Mouse (Mus musculus) heart, adult 2 months (tissue): ENCODE results near the gene Gstcd. TPM values are rescaled to one million over a fixed set of nuclear protein-coding genes. Genes with fewer than 3 reads are reported as not detected.

Source experiments
- DNase-seq, 2 experiments: peaks; one replicate each; pipeline ENCODE4 v3.0.0; 2021
- H3K27ac ChIP-seq: fragments of 200-600 bp; 2 replicates; pipeline ENCODE4 v1.8.1; 2022
- H3K27me3 ChIP-seq: fragments of 200-500 bp; 2 replicates; pipeline ENCODE4 v1.6.1; 2012; ENCODE audit warnings: mild to moderate bottlenecking, low read length, inconsistent platforms, mixed read lengths; ENCODE audit not compliant: control insufficient read depth, insufficient read depth
- H3K36me3 ChIP-seq: fragments of 200-500 bp; 2 replicates; pipeline ENCODE4 v1.6.1; 2012; ENCODE audit warnings: low read length, inconsistent platforms; ENCODE audit not compliant: control insufficient read depth, insufficient read depth
- H3K4me1 ChIP-seq: fragments of 200-500 bp; 2 replicates; pipeline ENCODE4 v1.6.1; 2011; ENCODE audit warnings: low read length; ENCODE audit not compliant: control insufficient read depth, insufficient read depth
- H3K4me3 ChIP-seq: fragments of 200-600 bp; 2 replicates; pipeline ENCODE4 v1.8.1; 2022
- H3K79me2 ChIP-seq: fragments of 200-500 bp; replicated peaks from 2 replicates; pipeline ENCODE4 v1.6.1; 2012; ENCODE audit warnings: mild to moderate bottlenecking, inconsistent platforms, low read length, moderate library complexity, mixed read lengths; ENCODE audit not compliant: control insufficient read depth, insufficient read depth
- H3K9ac ChIP-seq: fragments of 200-500 bp; 2 replicates; pipeline ENCODE4 v1.6.1; 2012; ENCODE audit warnings: low read depth, mild to moderate bottlenecking, control low read depth, inconsistent platforms, low read length, mixed read lengths
- CTCF ChIP-seq: fragments of 200-600 bp; IDR thresholded peaks from 2 replicates; pipeline ENCODE4 v1.8.1; 2022; ENCODE audit warnings: antibody characterized with exemption, mild to moderate bottlenecking, moderate library complexity
- EP300 ChIP-seq: fragments of 200-500 bp; IDR thresholded peaks from 2 replicates; pipeline ENCODE4 v1.6.1; 2011; ENCODE audit warnings: low read depth, low read length, control low read depth; ENCODE audit not compliant: insufficient read depth
- POLR2A ChIP-seq: fragments of 200-500 bp; IDR thresholded peaks from 2 replicates; pipeline ENCODE4 v1.6.1; 2011; ENCODE audit warnings: mild to moderate bottlenecking, low read depth, low read length, control low read depth; ENCODE audit not compliant: insufficient read depth
- WGBS: fragments of 180-500 bp; shearing (Covaris S2); methylation state at CpG from one replicate; pipeline ENCODE4 v1.1.7; 2018; 5-methylcytosine and 5-hydroxymethylcytosine counted together
- intact Hi-C: fragments of 180-260 bp; cut with DNase I; formaldehyde crosslinking; loops from one replicate; pipeline ENCODE4 v1.15.1; 2025
- long read RNA-seq: library from polyadenylated mRNA; stranded (forward); transcript quantifications from one replicate; pipeline ENCODE4 v2.0.0, GENCODE M21; 2021
- polyA plus RNA-seq: library from polyadenylated mRNA; depleted of rRNA; stranded (reverse); fragments of >200 nt; gene quantifications from 2 replicates; pipeline ENCODE4 v1.2.3, GENCODE M21; 2012; rRNA removed
- total RNA-seq, 2 experiments: library from RNA; stranded (reverse); gene quantifications; 2 replicates each; pipeline ENCODE4 v1.2.3; 2021

Gene Gstcd
- total RNA-seq (1 to 10 TPM; 2.6 to 2.9 TPM), polyA plus RNA-seq (0.72 and 1.4 TPM in 2 replicates)
- long read RNA-seq = 0 reads

DNA sequence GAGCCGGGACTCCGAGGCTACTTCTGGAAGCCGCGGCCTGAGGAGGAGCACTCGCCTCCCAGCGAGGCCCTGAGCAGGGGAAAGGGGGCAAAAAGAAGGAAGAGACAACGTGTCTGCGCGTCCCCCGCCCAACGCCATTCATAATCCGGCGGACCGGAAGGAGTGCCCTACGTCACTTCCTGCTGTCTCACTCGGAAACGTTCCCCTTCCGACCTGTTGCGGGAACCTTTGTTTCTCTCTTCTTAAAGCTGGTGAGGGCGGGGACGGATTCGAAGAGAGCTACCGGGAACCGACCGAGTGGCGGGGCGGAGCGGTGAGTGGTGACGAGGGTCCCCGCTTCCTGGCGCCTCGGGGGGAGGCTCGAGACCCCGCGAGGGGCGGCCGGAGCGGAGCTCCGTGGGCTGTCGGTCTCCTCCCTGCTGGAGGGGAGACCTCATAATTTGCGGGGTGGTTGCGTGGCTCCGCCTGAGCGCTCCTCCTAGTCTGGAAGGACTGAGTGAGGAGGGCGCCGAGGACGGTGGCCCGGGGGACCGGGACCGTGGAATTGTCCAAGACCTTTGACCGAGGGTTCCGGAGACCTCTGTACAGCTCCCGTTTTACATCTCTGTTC, at the start of gene Gstcd, which contains the start of gene Ints12:
TSS of gene Gstcd (minus strand) at position 370 of the 610 bp plus-strand sequence.
TSS of gene Ints12 (plus strand) at position 177 of the 610 bp plus-strand sequence.
- Histone ChIP-seq H3K9ac (peak within 1 kb of the TSS; percentile 80), H3K79me2 (peaks cover 1% of the 10 kb centered on the region; the same call in 1 of the 2 replicates), H3K4me3 (peak within 1 kb of the TSS; percentile 62), H3K27me3 (no peaks in the 10 kb centered on the region), H3K27ac (peak within 1 kb of the TSS; percentile 95), H3K36me3 (peaks cover 2% of the 10 kb centered on the region), H3K4me1 (no peaks in the 10 kb centered on the region; the same call in none of the 2 replicates)
- under 1% methylated on average over 53 of the region's 53 CpGs for WGBS
- DNase-seq = peak; percentile 91
- TF ChIP-seq EP300 = peak; percentile 70; the same call in 1 of the 2 replicates
- peak; percentile 3; the same call in 1 of the 2 replicates for TF ChIP-seq CTCF
- peak; percentile 72 for TF ChIP-seq POLR2A
- intact Hi-C loops = loop anchor here (2.0 to 5.0 kb wide), 3 partner anchors 219 to 409 kb away; partner anchors contain the start of genes Aimp1, Ppa2 and Tbck

DNA sequence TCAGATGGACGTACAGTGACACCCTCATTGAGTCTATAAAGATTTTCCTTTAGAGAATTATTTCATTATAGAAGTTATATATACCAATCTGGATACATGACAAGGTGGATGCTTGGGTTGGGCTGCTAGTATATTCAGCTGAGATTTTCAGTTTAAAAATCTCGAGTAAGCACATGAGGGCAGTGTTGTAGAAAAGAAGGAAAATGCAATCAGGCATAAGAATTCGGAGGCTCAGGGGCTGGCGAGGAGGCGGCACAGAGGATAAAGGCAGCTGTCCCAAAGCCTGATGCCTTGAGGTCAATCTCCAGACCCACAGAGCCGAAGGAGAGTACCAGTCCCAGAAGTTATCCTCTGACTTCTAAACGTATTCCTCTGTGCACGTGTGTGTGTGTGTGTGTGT, 40.8 kb upstream of the Gstcd start:
- H3K27me3 ChIP-seq = no peaks in the 10 kb centered on the region
- DNase-seq = no peak
- H3K36me3 ChIP-seq = no peaks in the 10 kb centered on the region
- H3K79me2 ChIP-seq = no peaks in the 10 kb centered on the region
- TF ChIP-seq CTCF = no peak
- no peak for TF ChIP-seq EP300
- H3K4me1 ChIP-seq = no peaks in the 10 kb centered on the region
- intact Hi-C loops = no loop called here
- WGBS = 68% methylated on average over 8 of the region's 8 CpGs
- no peak overlapping the region for H3K27ac ChIP-seq
- no peak overlapping the region for H3K9ac ChIP-seq
- no peak overlapping the region for H3K4me3 ChIP-seq

DNA sequence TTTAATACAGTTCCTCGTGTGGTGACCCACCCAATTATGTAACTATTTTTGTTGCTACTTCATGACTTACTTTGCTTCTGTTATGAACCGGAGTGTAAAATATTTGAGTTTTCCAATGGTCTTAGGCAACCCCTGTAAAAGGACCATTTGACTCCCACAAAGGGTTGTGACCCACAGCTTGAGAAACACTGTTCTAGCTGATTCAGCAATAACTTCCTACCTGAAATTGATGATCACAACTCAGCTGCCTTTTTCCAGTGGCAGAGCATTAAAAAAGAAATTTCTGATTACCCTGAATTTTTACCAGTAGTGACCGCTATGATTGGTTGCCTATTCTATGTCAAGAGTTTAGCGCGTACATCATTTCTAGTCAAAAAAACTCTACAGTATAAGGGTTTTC, 39.5 kb upstream of the Gstcd start:
- Histone ChIP-seq H3K4me3 (no peak overlapping the region), H3K36me3 (no peaks in the 10 kb centered on the region), H3K27me3 (no peaks in the 10 kb centered on the region), H3K79me2 (no peaks in the 10 kb centered on the region), H3K4me1 (no peaks in the 10 kb centered on the region), H3K27ac (no peak overlapping the region), H3K9ac (no peak overlapping the region)
- intact Hi-C loops = no loop called here
- 94% methylated on average over 5 of the region's 5 CpGs for WGBS
- TF ChIP-seq CTCF = no peak
- TF ChIP-seq POLR2A = no peak
- TF ChIP-seq EP300 = no peak
- DNase-seq = no peak

DNA sequence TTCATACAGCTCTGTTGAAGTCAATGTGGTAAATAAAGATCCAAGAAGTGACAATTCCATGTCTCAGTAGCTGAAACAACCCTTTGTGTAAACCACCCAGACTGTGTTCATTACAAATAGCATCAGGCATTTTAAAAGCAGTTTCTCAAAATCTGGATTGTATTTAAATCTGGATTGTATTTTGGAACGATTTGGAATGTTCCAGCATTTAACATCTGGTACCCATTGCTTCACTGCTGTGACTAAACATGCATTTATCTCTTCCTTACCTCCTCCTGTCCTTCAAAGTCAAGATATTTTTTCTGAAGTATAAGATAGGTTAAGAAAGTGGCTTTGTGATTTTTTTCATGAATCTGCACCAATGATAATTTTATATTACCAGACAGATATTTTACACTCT, 21.4 kb upstream of the Gstcd start:
- H3K79me2 ChIP-seq = no peaks in the 10 kb centered on the region
- no peak overlapping the region for H3K9ac ChIP-seq
- H3K27me3 ChIP-seq = no peaks in the 10 kb centered on the region
- no peak overlapping the region for H3K27ac ChIP-seq
- H3K4me1 ChIP-seq = no peaks in the 10 kb centered on the region
- TF ChIP-seq EP300 (no peak), CTCF (no peak), POLR2A (no peak)
- H3K36me3 ChIP-seq = no peaks in the 10 kb centered on the region
- DNase-seq = no peak
- intact Hi-C loops = no loop called here
- no peak overlapping the region for H3K4me3 ChIP-seq
- 42% methylated on average over 1 of the region's 1 CpGs for WGBS

DNA sequence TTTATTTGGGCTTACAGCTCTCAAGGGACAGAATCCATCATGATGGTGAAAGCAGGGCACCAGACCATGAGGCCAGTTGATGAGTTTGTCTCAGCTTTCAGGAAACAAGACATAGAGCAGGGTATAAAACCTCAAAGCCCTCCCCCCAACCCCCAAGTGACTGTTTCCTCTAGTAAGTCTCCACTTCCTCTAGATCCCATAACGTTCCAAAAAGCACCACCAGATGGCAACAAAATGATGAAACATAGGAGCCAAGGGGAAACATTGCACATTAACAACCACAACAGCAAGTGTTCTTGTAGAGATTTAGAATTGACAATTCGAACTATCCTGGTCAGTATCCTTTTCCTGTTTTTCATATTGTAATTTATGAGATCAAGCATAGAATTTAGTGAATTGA, 19.9 kb upstream of the Gstcd start:
- Histone ChIP-seq H3K36me3 (no peaks in the 10 kb centered on the region; the same call in 1 of the 2 replicates), H3K9ac (no peak overlapping the region), H3K27me3 (no peaks in the 10 kb centered on the region), H3K4me3 (no peak overlapping the region), H3K27ac (no peak overlapping the region), H3K79me2 (no peaks in the 10 kb centered on the region), H3K4me1 (no peaks in the 10 kb centered on the region)
- intact Hi-C loops = no loop called here
- 18% methylated on average over 2 of the region's 2 CpGs for WGBS
- DNase-seq = no peak
- TF ChIP-seq CTCF (peak; percentile 58), POLR2A (no peak)

DNA sequence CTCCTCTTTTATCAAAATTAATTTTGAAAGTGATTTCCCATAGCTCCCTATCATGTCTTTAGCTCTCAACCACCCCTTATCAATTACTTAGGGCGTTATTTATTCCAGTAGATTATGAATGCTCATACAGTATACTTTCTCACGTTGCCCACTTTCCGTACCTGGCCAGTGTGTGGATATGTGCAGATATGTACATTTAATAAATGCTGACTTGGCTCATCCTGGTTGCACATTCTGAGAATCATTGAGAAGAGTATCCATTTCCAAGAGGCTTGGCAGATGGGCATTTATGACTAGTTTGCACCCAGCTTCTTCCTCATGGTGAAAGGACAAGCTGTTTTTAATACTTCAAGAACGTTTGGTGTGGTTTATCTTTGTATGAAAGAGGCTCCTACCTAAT, 18.0 kb upstream of the Gstcd start:
- TF ChIP-seq CTCF (no peak), EP300 (no peak), POLR2A (no peak)
- Histone ChIP-seq H3K27ac (no peak overlapping the region), H3K4me1 (no peaks in the 10 kb centered on the region), H3K79me2 (no peaks in the 10 kb centered on the region), H3K27me3 (no peaks in the 10 kb centered on the region), H3K36me3 (no peaks in the 10 kb centered on the region; the same call in 1 of the 2 replicates), H3K4me3 (no peak overlapping the region), H3K9ac (no peak overlapping the region)
- intact Hi-C loops = loop anchor here (10.0 kb wide), 1 partner anchor 1525 kb away; no protein-coding TSS in a partner anchor
- no peak for DNase-seq
- 86% methylated on average over 4 of the region's 4 CpGs for WGBS
